In the genomic region with DNA sequence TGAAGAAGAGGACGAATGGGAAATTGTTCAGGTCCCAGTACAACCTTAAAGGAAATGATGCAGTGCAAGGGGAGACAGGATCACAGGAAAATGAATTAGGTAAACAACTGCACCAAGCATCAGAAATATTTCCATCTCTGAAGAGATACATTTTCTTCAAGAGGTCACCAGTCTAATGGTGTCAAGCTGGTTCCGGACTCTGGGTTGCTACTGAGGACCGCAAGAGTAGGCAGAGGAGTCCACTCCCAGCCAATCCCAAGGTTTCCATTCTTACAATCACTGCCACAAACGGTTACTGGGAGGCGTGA, we compare ENCODE assay signal across 7 mouse cellular contexts. TPM values are rescaled to one million over a fixed set of nuclear protein-coding genes. Genes with fewer than 3 reads are reported as not detected.
A peak's percentile ranks its signal among the peaks of the same experiment; 100 is the strongest.
DNase-seq lines count a peak whose midpoint lies in the region; ATAC-seq and TF ChIP-seq lines count a peak whose summit lies in the region.

No protein-coding gene starts in this region.

- no peaks in the 10 kb centered on the region for H3K9me3 ChIP-seq in intestine, postnatal 0 days (ENCODE audit: control insufficient read depth)
- no peaks in the 10 kb centered on the region for H3K9me3 ChIP-seq in neural tube, embryonic 15.5 days (replicated peaks)

- H3K9ac ChIP-seq in intestine, postnatal 0 days (ENCODE audit: low read depth, low read length), result peak overlapping the region; percentile 73; the same call in 1 of the 2 replicates
- peak overlapping the region; percentile 75 for H3K9ac ChIP-seq in neural tube, embryonic 15.5 days (replicated peaks)

- no peak overlapping the region for H3K27ac ChIP-seq in embryonic fibroblast, embryonic 13.5 days (ENCODE audit: insufficient read depth, low read length)
- H3K27ac ChIP-seq in intestine, postnatal 0 days (ENCODE audit: low read depth, low read length), result peak overlapping the region; percentile 82
- peak overlapping the region; percentile 89 for H3K27ac ChIP-seq in neural tube, embryonic 15.5 days (replicated peaks)

- peaks cover 2% of the 10 kb centered on the region for H3K4me1 ChIP-seq in lung, adult 2 months (ENCODE audit: control insufficient read depth, insufficient read depth, low read length)
- H3K4me1 ChIP-seq in embryonic fibroblast, embryonic 13.5 days (ENCODE audit: control insufficient read depth, insufficient read depth, low read length), result no peaks in the 10 kb centered on the region
- H3K4me1 ChIP-seq in intestine, postnatal 0 days (replicated peaks; ENCODE audit: control insufficient read depth, insufficient read depth, low read length), result no peaks in the 10 kb centered on the region
- peaks cover 19% of the 10 kb centered on the region for H3K4me1 ChIP-seq in neural tube, embryonic 15.5 days

- no peak for TF ChIP-seq POLR2A in lung, adult 2 months (IDR thresholded peaks at IDR 0.05; ENCODE audit: borderline replicate concordance, extremely low read depth, low read depth, low read length)
- no peak for TF ChIP-seq POLR2A in embryonic fibroblast, embryonic 13.5 days (IDR thresholded peaks at IDR 0.05; ENCODE audit: low read depth, low read length)

- no peak for TF ChIP-seq CTCF in lung, adult 2 months (IDR thresholded peaks at IDR 0.05; ENCODE audit: insufficient read depth, low read length)
- no peak for TF ChIP-seq CTCF in embryonic fibroblast, embryonic 13.5 days (IDR thresholded peaks at IDR 0.05; ENCODE audit: borderline replicate concordance, insufficient read depth, low read length)
- TF ChIP-seq CTCF in intestine, postnatal 0 days (IDR thresholded peaks at IDR 0.05; ENCODE audit: low read depth), result no peak

- H3K4me3 ChIP-seq in lung, adult 2 months (replicated peaks; ENCODE audit: extremely low read depth, low read depth, low read length), result peak overlapping the region; percentile 76
- peak overlapping the region; percentile 35 for H3K4me3 ChIP-seq in embryonic fibroblast, embryonic 13.5 days (ENCODE audit: insufficient read depth, low read length)
- H3K4me3 ChIP-seq in intestine, postnatal 0 days (ENCODE audit: low read depth, low read length), result peak overlapping the region; percentile 84
- peak overlapping the region; percentile 63 for H3K4me3 ChIP-seq in neural tube, embryonic 15.5 days (replicated peaks)

- no peak for DNase-seq in lung, adult 2 months
- DNase-seq in lung, postnatal 25 days (ENCODE audit: low spot score), result no peak
- DNase-seq in cerebellum, postnatal 14 days, result no peak
- no peak for DNase-seq in gastrocnemius, adult 8-10 months (ENCODE audit: low spot score in 2 of 2)

- peak overlapping the region; percentile 91 for H3K4me2 ChIP-seq in intestine, postnatal 0 days (replicated peaks; ENCODE audit: low read depth)
- H3K4me2 ChIP-seq in neural tube, embryonic 15.5 days, result peak overlapping the region; percentile 66

- WGBS in lung, adult 2 months, result 3% methylated on average over 5 of the region's 5 CpGs
- WGBS in intestine, postnatal 0 days, result 7% methylated on average over 5 of the region's 5 CpGs
- WGBS in neural tube, embryonic 15.5 days, result 3% methylated on average over 5 of the region's 5 CpGs

- H3K27me3 ChIP-seq in intestine, postnatal 0 days (replicated peaks; ENCODE audit: control insufficient read depth, insufficient read depth, low read length), result no peaks in the 10 kb centered on the region
- no peaks in the 10 kb centered on the region for H3K27me3 ChIP-seq in neural tube, embryonic 15.5 days (replicated peaks)

- no peak; the same call in 1 of the 2 replicates for ATAC-seq in intestine, postnatal 0 days
- peak; percentile 59; the same call in 1 of the 2 replicates for ATAC-seq in neural tube, embryonic 15.5 days (ENCODE audit: low FRiP score)

- H3K36me3 ChIP-seq in intestine, postnatal 0 days (ENCODE audit: control insufficient read depth, insufficient read depth), result no peaks in the 10 kb centered on the region
- no peaks in the 10 kb centered on the region for H3K36me3 ChIP-seq in neural tube, embryonic 15.5 days

RNA-seq across cellular contexts. Expression of a gene that starts 0.5 kb away (rescaled TPM):
- polyA plus RNA-seq in lung, adult 2 months (2012; rRNA removed), result 3.5 and 5.6 TPM in 2 replicates
- polyA plus RNA-seq in embryonic fibroblast, embryonic 13.5 days (2011; ENCODE audit: insufficient read length, low read depth, missing spikeins), result 1.3 and 5.3 TPM in 2 replicates
- 6.6 and 8.1 TPM in 2 replicates for polyA plus RNA-seq in intestine, postnatal 0 days (2015; fragmentation: Nextera tagmentation; extraction: Ambion mirVana)
- polyA plus RNA-seq in neural tube, embryonic 15.5 days (2015; fragmentation: Nextera tagmentation; extraction: Ambion mirVana), result 19.2 and 25.3 TPM in 2 replicates
- total RNA-seq in gastrocnemius, adult 8-10 months (2022), result 1 to 10 TPM in 1 of 4 experiments, under 1 TPM in 3; 0.46 to 1.4 (median 0.80) TPM
